Mouse (Mus musculus): ENCODE results near the gene Hs6st3. TPM values are rescaled to one million over a fixed set of nuclear protein-coding genes. Genes with fewer than 3 reads are reported as not detected.

Hs6st3 gene
- polyA plus RNA-seq, 1 experiment: 0.44 TPM

GRCm38 (mm10) chr14:119283951-119284350 lies 145.8 kb downstream of the Hs6st3 start:
- Histone ChIP-seq H3K4me3 (ENCODE audit: control insufficient read depth, low read depth, low read length) (no peak overlapping the region), H3K27ac (ENCODE audit: control insufficient read depth, insufficient read depth, low read depth, low read length) (no peak overlapping the region), H3K27me3 (ENCODE audit: control insufficient read depth, insufficient read depth, low read length) (no peaks in the 10 kb centered on the region), H3K4me1 (ENCODE audit: control insufficient read depth, insufficient read depth, low read length) (no peaks in the 10 kb centered on the region), H3K36me3 (ENCODE audit: control insufficient read depth, insufficient read depth, low read length) (no peaks in the 10 kb centered on the region)
- TF ChIP-seq CTCF (IDR thresholded peaks at IDR 0.05; ENCODE audit: control insufficient read depth, insufficient read depth, insufficient replicate concordance, low read depth, low read length): no peak
- no peak for TF ChIP-seq POLR2A (IDR thresholded peaks at IDR 0.05; ENCODE audit: control insufficient read depth, low read depth, low read length)

GRCm38 (mm10) chr14:119289668-119290067 lies 151.5 kb downstream of the Hs6st3 start:
- Histone ChIP-seq H3K4me1 (ENCODE audit: control insufficient read depth, insufficient read depth, low read length) (no peaks in the 10 kb centered on the region), H3K4me3 (ENCODE audit: control insufficient read depth, low read depth, low read length) (no peak overlapping the region), H3K36me3 (ENCODE audit: control insufficient read depth, insufficient read depth, low read length) (no peaks in the 10 kb centered on the region), H3K27ac (ENCODE audit: control insufficient read depth, insufficient read depth, low read depth, low read length) (no peak overlapping the region), H3K27me3 (ENCODE audit: control insufficient read depth, insufficient read depth, low read length) (no peaks in the 10 kb centered on the region)
- TF ChIP-seq POLR2A (IDR thresholded peaks at IDR 0.05; ENCODE audit: control insufficient read depth, low read depth, low read length) (no peak), CTCF (IDR thresholded peaks at IDR 0.05; ENCODE audit: control insufficient read depth, insufficient read depth, insufficient replicate concordance, low read depth, low read length) (no peak)

- Histone ChIP-seq H3K27me3 (ENCODE audit: control insufficient read depth, insufficient read depth, low read length) (no peaks in the 10 kb centered on the region), H3K4me3 (ENCODE audit: control insufficient read depth, low read depth, low read length) (no peak overlapping the region), H3K36me3 (ENCODE audit: control insufficient read depth, insufficient read depth, low read length) (no peaks in the 10 kb centered on the region), H3K4me1 (ENCODE audit: control insufficient read depth, insufficient read depth, low read length) (no peaks in the 10 kb centered on the region), H3K27ac (ENCODE audit: control insufficient read depth, insufficient read depth, low read depth, low read length) (no peak overlapping the region)
- TF ChIP-seq CTCF (IDR thresholded peaks at IDR 0.05; ENCODE audit: control insufficient read depth, insufficient read depth, insufficient replicate concordance, low read depth, low read length) (no peak), POLR2A (IDR thresholded peaks at IDR 0.05; ENCODE audit: control insufficient read depth, low read depth, low read length) (no peak)
Observed at GRCm38 (mm10) chr14:119294071-119294470, 155.9 kb downstream of the Hs6st3 start.

GRCm38 (mm10) chr14:119306461-119306860 lies 168.3 kb downstream of the Hs6st3 start:
- H3K4me3 ChIP-seq (ENCODE audit: control insufficient read depth, low read depth, low read length): no peak overlapping the region
- H3K27ac ChIP-seq (ENCODE audit: control insufficient read depth, insufficient read depth, low read depth, low read length): no peak overlapping the region
- H3K36me3 ChIP-seq (ENCODE audit: control insufficient read depth, insufficient read depth, low read length): no peaks in the 10 kb centered on the region
- no peaks in the 10 kb centered on the region for H3K27me3 ChIP-seq (ENCODE audit: control insufficient read depth, insufficient read depth, low read length)
- no peaks in the 10 kb centered on the region for H3K4me1 ChIP-seq (ENCODE audit: control insufficient read depth, insufficient read depth, low read length)
- TF ChIP-seq POLR2A (IDR thresholded peaks at IDR 0.05; ENCODE audit: control insufficient read depth, low read depth, low read length): no peak
- no peak for TF ChIP-seq CTCF (IDR thresholded peaks at IDR 0.05; ENCODE audit: control insufficient read depth, insufficient read depth, insufficient replicate concordance, low read depth, low read length)

- H3K4me3 ChIP-seq (ENCODE audit: control insufficient read depth, low read depth, low read length): no peak overlapping the region
- no peak overlapping the region for H3K27ac ChIP-seq (ENCODE audit: control insufficient read depth, insufficient read depth, low read depth, low read length)
- H3K27me3 ChIP-seq (ENCODE audit: control insufficient read depth, insufficient read depth, low read length): no peaks in the 10 kb centered on the region
- no peaks in the 10 kb centered on the region for H3K4me1 ChIP-seq (ENCODE audit: control insufficient read depth, insufficient read depth, low read length)
- H3K36me3 ChIP-seq (ENCODE audit: control insufficient read depth, insufficient read depth, low read length): no peaks in the 10 kb centered on the region
- TF ChIP-seq CTCF (IDR thresholded peaks at IDR 0.05; ENCODE audit: control insufficient read depth, insufficient read depth, insufficient replicate concordance, low read depth, low read length) (no peak), POLR2A (IDR thresholded peaks at IDR 0.05; ENCODE audit: control insufficient read depth, low read depth, low read length) (no peak)
Observed at GRCm38 (mm10) chr14:119318379-119318778, 180.2 kb downstream of the Hs6st3 start.

GRCm38 (mm10) chr14:119347236-119347635 lies 209.1 kb downstream of the Hs6st3 start:
- TF ChIP-seq CTCF (IDR thresholded peaks at IDR 0.05; ENCODE audit: control insufficient read depth, insufficient read depth, insufficient replicate concordance, low read depth, low read length) (no peak), POLR2A (IDR thresholded peaks at IDR 0.05; ENCODE audit: control insufficient read depth, low read depth, low read length) (no peak)
- Histone ChIP-seq H3K27ac (ENCODE audit: control insufficient read depth, insufficient read depth, low read depth, low read length) (no peak overlapping the region), H3K4me1 (ENCODE audit: control insufficient read depth, insufficient read depth, low read length) (no peaks in the 10 kb centered on the region), H3K27me3 (ENCODE audit: control insufficient read depth, insufficient read depth, low read length) (no peaks in the 10 kb centered on the region), H3K36me3 (ENCODE audit: control insufficient read depth, insufficient read depth, low read length) (no peaks in the 10 kb centered on the region), H3K4me3 (ENCODE audit: control insufficient read depth, low read depth, low read length) (no peak overlapping the region)

GRCm38 (mm10) chr14:119361414-119361813 lies 223.3 kb downstream of the Hs6st3 start:
- Histone ChIP-seq H3K4me3 (ENCODE audit: control insufficient read depth, low read depth, low read length) (no peak overlapping the region), H3K27me3 (ENCODE audit: control insufficient read depth, insufficient read depth, low read length) (no peaks in the 10 kb centered on the region), H3K4me1 (ENCODE audit: control insufficient read depth, insufficient read depth, low read length) (no peaks in the 10 kb centered on the region), H3K36me3 (ENCODE audit: control insufficient read depth, insufficient read depth, low read length) (no peaks in the 10 kb centered on the region), H3K27ac (ENCODE audit: control insufficient read depth, insufficient read depth, low read depth, low read length) (no peak overlapping the region)
- TF ChIP-seq CTCF (IDR thresholded peaks at IDR 0.05; ENCODE audit: control insufficient read depth, insufficient read depth, insufficient replicate concordance, low read depth, low read length) (no peak), POLR2A (IDR thresholded peaks at IDR 0.05; ENCODE audit: control insufficient read depth, low read depth, low read length) (no peak)
